Mouse (Mus musculus): ENCODE results near the gene Snx25.

Snx25 gene

GRCm38 (mm10) chr8:46010746-46011680 is 140.9 kb downstream of the Snx25 start:
- DNase-seq (ENCODE audit: low read depth), result no peak

- DNase-seq (ENCODE audit: low read depth), result no peak
Measured at GRCm38 (mm10) chr8:46010306-46010705, 141.7 kb downstream of the Snx25 start.

GRCm38 (mm10) chr8:46007050-46007672 is 144.8 kb downstream of the Snx25 start:
- DNase-seq (ENCODE audit: low read depth), result no peak

GRCm38 (mm10) chr8:46005596-46005995 is 146.4 kb downstream of the Snx25 start, which contains the start of gene Ankrd37:
Ankrd37 (minus strand) TSS chr8:46005707.
- no peak for DNase-seq (ENCODE audit: low read depth)

GRCm38 (mm10) chr8:45999784-46000705 is 151.9 kb downstream of the Snx25 start:
- peak; percentile 99 for DNase-seq (ENCODE audit: low read depth)

GRCm38 (mm10) chr8:45999138-45999783 is 152.7 kb downstream of the Snx25 start, which contains the start of gene Lrp2bp:
Lrp2bp (plus strand) TSS chr8:45999303.
- no peak for DNase-seq (ENCODE audit: low read depth)

- peak; percentile 28 for DNase-seq (ENCODE audit: low read depth)
Measured at GRCm38 (mm10) chr8:45998228-45998627, 153.7 kb downstream of the Snx25 start.

GRCm38 (mm10) chr8:45995576-45995975 is 156.4 kb downstream of the Snx25 start:
- peak; percentile 49 for DNase-seq (ENCODE audit: low read depth)

- DNase-seq (ENCODE audit: low read depth), result peak; percentile 33
Measured at GRCm38 (mm10) chr8:45994111-45994510, 157.8 kb downstream of the Snx25 start.

GRCm38 (mm10) chr8:45990631-45991310 is 161.2 kb downstream of the Snx25 start:
- peak; percentile 41 for DNase-seq (ENCODE audit: low read depth)

GRCm38 (mm10) chr8:45988189-45988588 is 163.8 kb downstream of the Snx25 start:
- no peak for DNase-seq (ENCODE audit: low read depth)

- peak; percentile 55 for DNase-seq (ENCODE audit: low read depth)
Measured at GRCm38 (mm10) chr8:45986665-45987064, 165.3 kb downstream of the Snx25 start.
